Mouse (Mus musculus) common myeloid progenitor, adult 5-6 weeks (primary cell): ENCODE measurements around the gene Prg3. TPM values are rescaled to one million over a fixed set of nuclear protein-coding genes. Genes with fewer than 3 reads are reported as not detected.

Experiments
- ATAC-seq: replicated peaks from 2 replicates; pipeline ENCODE4 v1.8.0; 2016; ENCODE audit warnings: low read depth, mild to moderate bottlenecking, moderate TSS enrichment, inconsistent platforms; ENCODE audit not compliant: poor library complexity, severe bottlenecking
- total RNA-seq: library from RNA; stranded (forward); fragments of 200-1000, 187-1606 nt; gene quantifications from 2 replicates; pipeline ENCODE4 v1.2.3, GENCODE M21; 2017

The Prg3 gene
- total RNA-seq, 1 experiment from 2014 or later = 7.1 TPM

DNA sequence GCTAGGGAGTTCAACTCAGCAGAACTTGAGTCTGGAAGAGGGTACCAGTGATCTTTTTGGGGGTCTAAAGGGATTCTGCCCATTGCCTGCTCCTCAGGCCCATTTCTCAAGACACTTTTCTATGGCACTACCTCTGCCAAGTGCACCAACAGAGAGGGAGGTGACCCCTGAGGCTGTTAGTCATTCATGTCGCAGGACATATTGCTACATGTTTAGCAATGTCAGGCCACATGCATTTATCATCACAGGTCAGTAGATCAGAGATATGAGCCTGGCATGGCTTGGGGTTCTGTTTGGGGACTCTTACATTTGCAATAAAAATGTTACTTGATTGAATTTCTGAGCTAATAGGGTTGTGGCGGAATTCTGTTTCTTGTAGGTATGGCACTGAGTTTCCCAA, 12.4 kb upstream of the Prg3 start:
- ATAC-seq = no peak

DNA sequence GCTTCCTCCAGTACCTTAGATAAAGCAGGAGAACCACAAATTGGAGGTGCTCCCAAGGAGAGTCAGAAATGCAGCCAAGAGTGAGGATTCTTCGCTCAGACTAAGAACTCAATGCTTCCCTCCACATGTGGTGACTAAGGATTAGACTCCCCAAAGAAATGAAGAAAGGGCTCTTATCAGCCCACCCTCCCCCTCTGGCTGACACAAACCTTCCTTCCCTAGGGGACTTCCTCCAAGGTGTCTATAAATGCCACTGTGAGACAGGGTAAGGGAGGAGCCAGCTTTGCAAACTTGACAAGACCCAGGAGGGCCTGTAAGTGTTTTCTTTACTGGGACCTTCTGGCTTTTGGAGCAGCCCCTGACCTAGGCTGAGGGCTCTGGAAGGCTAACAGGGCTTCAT, 7.8 kb upstream of the Prg3 start, which contains the start of gene Prg2:
Gene Prg2 (plus strand): TSS at position 274 of the 400 bp plus-strand sequence.
- ATAC-seq = peak; percentile 79

DNA sequence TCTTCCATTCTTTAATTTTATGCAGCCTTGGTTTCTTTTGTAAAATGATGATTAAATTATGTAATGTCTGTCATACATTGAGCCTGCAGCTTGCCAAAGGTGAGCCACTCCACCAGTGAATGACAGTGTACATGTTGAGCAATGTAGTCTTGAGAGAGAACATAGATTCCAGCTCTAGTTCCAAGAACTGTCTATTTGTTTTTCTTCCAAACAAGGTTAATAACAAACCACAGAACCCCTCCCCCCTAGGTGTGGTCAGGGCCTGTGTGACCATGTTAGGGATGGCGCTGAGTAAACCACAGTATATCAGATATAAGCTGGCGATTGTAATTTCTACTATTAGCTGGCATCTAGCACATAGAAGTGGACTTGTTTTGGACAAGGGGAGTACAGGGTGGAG, 8.4 kb downstream of the Prg3 start:
- ATAC-seq = peak; percentile 13

DNA sequence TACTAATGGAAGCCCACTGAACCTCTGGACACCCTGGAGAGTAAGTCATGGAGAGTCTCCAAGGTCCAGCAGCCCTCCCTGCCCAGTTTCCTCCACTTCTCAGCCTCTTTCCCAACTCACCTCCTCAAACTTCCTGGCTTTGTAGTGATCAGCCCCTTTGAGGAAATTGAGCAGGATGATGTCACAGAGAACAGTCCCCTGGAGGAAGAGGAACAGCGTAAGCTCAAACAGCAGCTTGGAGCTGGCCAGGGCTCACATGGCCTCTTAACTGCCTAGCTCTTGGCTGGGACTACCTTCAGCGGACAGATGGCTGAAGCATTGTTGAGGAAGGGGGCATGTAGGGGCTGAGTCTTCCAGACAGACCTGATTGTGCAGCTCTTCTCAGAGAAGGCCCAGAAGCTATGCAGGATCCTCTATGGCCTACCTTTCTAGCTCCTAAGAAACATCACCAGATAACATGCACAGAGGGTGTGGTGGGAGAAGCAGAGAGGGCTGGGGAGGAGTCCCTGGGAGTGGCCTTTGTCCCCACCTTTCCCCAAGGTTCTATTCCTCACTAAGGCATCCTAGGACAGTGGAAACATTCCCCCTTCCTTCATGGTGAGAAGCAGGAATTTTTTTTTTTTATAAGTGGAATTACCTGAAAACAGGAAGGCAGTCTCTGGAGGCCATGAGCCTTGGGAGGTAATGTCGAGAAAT, 11.6 kb downstream of the Prg3 start:
- ATAC-seq = peak; percentile 72

DNA sequence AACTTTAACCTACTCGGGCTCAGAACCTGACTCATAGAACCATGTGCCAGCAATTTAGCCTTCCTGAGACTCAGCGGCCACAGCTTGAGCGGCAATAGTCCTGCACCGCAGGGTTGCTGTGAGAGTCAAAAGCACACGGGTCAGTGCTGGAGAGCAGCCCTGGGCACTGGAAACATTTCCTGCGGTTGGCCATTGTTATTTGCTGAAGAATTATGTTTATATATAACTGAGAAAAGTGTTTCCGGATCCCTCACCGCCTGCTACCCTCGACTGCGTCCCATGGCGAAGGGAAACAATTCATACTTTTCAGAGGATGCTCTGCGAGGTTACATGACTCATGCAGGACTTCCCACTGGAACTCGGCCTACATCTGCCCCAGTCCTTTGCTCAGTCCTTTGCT, 13.5 kb downstream of the Prg3 start:
- ATAC-seq = no peak

DNA sequence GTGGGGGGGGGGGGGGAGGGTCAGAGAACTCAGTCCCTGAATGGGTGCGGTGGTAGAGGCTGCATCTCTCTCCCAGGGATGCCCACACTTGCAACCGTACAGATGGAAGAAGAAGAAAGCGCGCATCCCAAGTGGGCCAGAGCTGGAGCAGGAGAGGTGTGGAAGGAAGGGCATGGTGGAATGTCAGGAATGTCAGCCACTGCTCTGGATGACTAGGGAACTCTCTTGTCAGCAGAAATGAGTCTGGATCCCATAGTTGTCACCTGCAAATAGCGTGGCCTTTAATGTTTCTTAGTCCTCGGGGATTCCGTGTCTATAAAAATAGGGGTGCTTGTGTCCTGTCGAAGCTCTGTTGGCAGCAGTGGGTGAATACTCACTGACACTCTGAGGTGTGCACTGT, 14.6 kb downstream of the Prg3 start:
- ATAC-seq = no peak

DNA sequence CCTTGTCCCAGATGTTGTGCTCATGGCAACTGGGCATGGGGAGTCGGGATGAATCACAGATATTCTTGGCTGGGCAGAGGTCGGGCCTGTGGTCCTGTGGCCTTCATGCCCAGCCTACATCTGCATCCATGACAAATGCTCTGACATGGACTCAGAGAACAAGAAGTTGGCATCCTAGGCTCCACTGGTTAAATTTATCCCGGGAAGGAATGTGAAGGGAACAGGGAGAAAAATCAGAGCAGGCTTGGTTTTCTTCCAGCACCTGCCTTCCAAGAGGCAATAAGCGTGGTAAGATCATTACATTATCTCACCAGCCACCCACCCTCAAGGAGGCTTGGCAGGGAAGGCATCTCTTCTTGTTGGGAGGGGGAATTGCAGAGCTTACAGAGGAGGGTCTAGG, 16.3 kb downstream of the Prg3 start:
- ATAC-seq = no peak

DNA sequence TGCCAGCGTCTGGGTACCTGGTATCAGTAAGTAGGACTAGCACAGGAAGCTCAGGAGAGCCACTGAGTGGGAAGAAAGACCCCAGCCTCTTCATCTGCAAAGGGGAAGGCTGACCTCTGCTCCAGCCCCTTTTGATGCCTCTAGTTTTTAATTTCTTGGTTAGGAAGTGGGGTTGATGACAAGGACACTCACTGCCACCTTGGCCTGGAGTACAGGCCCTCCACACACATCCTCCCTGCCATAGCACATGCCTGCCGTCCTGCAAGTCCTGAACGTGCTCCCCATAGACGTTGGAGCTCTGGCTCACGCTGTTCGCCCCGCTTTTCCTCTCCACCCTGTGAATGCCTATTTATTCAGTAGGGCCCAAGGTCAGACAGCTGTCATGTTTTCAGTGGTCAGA, 18.6 kb downstream of the Prg3 start:
- ATAC-seq = no peak

DNA sequence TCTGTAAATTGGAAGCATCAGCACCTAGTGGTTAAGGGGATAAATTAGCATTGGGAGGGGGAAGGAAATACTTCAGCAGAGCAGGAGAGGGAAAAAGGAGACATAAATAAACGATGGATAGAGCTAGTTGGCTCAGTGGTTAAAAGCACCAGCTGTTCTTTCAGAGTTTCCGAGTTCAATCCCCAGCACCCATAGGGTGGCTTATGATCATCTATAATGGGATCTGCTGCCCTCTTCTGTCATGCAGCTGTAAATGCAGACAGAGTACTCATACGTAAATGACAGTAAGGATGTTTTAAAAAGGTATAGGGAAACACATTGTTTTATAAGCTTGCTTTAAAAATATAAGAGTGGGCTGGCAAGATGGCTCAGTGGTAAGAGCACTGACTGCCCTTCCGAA, 19.7 kb downstream of the Prg3 start:
- peak; percentile 62 for ATAC-seq

DNA sequence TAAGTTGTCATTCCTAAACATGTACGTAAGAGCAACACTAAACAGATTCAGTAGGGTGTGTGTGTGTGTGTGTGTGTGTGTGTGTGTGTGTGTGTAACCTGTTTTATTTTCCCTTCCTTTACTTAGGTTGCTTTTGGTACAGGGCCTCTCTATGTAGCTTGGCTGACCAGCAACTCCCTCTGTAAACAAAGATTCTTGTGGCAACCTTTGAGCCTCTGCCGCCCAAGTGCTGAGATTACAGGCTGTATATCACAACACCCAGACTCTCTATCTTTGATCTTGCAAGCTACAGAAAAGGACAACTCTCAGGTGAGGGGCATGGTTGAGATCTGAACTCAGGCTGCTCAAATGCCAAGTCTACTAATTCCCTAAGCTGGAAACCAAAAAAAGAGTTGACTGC, 21.2 kb downstream of the Prg3 start:
- no peak for ATAC-seq

DNA sequence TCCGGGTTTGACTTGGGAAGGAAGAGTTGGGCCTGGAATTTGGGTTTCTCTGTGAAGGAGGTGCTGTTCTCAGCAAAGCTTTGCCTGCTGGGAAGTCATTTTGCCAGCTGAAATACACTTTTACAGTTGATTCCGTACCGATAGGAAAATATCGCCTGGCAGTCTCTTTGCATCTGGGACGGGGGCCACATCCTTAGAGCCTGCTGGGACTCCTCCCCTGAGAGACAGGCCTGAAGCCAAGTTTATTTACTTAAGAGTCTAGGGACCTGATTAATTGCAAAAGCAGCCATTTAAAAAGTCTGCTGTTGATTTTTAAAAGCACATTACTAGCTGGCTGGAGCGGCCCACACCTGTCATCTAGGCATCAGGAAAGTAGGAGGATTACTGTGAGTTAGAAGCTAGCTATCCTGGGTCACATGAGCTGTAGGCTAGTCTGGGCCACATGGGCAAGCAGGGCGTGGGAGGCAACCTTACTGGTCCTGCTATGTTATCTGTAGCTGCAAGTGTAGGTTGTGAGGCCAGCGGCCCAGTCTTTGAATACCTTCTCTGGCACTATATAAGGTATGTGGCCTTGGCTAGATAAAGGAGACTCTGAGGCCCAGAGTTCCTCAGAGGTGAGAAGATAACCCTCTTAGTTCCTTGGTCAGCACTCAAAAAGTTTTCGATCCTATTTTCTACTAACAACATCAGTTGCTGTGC, 24.0 kb downstream of the Prg3 start:
- peak; percentile 36 for ATAC-seq

DNA sequence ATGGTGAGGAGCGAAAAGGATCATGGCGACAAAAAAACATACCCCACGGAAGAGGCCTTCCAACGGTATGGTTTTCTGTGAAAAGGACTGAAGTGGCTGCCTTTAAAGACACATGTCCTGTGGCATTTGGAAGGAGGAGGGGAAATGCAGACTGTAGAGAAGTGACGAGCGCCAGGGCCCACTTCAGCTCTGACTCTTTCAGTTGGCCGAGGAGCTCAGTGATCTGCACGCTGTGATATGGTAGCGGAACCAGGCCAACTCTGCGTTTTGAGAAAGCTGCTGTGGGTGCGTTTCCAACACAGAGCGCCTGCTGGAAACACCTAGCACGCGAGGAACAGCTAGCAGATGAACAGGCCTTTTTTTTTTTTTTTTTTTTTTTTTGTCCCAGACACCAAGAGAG, 24.7 kb downstream of the Prg3 start:
- peak; percentile 23; the same call in 1 of the 2 replicates for ATAC-seq

DNA sequence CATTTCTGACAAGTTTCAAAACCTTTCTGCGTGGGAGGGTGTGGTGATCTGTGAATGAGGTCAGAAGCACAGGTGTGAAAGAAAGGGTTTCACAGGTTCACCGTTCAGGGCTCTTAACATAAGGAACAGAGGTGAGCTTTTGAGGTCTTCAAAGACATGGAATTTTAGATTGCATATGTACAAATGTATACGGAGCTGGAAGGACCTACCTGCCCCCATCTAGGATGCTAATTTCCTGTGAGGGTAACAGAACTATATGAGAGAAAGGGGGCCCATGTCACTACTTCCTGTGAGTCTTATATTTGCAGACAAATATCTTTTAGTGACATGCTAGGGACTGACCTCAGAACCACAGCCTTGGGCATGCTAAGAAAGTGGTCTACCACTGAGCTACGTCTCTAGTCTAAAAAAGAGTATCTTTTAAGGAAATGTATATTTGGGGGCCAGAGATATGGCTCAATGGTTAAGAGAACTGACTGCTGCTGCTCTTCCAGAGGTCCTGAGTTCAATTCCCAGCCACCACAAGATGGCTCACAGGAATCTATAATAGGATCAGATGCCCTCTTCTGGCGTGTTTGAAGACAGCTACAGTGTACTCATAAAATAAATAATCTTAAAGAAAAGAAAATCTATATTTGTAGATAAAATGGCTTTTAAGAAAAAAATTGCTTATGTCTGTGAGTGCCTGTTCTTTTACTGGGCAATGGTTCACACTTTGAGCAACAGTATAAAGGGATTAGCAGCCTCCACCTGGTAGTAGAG, 26.0 kb downstream of the Prg3 start:
- ATAC-seq = peak; percentile 59

DNA sequence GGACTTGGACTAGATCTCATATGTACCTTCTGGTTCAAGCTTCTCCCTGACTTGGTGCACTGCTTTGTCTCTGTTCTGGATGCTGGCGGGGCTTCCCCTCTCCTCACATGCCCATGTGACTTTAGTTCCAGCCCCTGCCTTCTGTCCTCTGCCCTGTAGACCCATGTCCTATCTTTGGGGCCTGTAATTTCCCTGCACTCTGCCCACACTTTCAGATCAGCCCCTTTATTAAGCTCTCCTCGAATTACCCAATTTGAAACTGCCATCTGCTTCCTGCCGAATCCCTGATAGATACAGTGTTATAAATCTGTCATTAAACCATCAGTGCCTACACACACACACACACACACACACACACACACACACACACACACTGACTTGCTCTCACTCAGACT, 26.6 kb downstream of the Prg3 start:
- ATAC-seq = peak; percentile 66

DNA sequence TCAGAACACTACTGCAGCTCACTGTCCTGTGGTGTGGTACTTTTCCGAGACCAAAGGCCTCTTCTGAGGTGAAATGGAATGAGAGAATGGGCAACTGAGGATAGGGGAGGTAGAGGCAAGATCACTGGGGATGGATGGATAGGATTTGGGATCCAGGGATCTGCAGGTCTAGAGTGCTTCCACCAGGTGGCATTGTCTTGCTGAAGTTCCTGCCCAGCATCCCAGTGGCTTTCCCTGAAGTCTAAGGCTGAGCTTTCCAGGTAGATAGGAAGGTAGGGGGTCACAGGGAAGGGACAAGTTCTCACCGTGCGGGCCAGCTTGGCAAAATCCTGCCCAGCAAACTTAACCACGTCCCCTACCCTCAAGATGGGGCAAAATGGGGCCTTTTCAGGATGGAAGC, 34.0 kb downstream of the Prg3 start:
- peak; percentile 43; the same call in 1 of the 2 replicates for ATAC-seq

DNA sequence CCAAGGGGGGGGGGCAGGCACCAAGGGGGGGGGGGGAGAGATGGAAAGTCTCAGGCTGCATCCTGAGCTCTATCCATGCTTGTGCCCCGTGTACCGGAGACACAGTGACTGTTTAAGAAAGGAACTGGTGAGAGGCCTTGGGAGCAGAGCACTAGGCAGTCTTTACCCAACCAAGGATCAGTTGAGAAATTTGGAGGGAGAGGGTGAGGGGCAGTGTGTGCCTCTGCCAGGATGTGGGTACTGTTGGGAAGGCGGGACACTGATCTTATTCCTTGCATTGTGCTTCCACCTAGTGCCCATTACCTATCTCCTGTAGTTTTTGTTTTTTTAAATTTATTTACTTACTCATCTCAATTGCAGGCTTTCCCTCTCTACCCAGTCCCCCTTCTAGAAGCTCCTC, 38.2 kb downstream of the Prg3 start:
- peak; percentile 27; the same call in 1 of the 2 replicates for ATAC-seq

DNA sequence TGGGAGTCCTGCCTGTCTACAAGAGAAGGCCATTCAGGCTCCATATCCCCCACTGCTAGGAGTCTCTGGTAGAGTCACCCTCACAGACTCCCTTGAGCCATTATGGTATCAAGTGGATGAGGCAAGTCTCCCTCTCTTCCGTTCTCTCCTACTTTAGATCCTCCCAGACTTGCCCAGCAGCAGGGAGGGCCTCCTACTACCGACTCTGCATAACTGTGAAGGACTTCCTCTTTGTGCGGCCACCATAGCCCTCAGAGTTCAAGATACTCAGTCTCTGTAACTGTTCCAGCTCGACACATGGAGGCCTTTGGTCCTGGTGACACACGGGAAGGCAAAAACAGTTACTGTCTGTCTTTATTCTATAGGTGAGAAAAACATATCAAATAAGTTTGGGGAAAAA, 39.3 kb downstream of the Prg3 start:
- peak; percentile 78 for ATAC-seq

DNA sequence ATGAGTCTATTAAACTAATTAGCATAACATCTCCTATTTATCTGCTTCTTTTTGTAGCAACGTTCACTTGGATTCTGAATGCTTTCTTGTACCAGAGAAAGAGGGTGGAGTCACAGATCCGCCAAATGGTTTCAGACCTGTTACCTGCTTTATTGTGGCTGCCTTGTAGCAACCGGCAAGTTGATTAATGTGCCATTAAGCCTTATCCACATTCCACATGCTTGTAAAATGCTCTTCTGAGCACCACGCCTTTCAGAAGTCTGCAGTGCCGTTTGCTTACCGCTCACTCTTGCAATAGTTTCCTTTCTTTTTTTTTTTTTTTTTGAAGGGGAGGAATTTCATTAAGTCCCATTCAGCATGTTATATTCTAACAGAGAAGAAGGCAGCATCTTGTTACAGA, 41.9 kb downstream of the Prg3 start:
- no peak for ATAC-seq

DNA sequence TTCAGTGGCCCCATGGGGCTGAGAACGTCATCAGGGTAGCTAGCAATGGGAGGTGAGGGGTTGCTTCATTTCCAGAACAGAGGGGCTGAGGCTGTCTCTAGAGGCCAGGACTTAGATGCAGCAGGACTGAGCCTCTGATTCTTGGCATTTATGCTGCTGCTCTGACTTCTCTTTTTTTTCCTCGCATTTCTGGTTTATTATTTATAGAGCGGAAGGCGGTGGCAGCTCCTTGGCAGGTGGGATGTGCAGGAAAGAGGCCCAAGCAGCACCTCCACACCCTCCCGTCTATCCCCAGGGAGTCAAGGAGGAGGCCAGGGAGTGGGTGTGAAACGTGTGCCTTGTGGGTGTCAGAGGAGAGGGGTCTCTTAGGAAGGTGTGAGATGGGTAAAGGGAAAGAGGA, 43.0 kb downstream of the Prg3 start:
- ATAC-seq = peak; percentile 8; the same call in 1 of the 2 replicates

DNA sequence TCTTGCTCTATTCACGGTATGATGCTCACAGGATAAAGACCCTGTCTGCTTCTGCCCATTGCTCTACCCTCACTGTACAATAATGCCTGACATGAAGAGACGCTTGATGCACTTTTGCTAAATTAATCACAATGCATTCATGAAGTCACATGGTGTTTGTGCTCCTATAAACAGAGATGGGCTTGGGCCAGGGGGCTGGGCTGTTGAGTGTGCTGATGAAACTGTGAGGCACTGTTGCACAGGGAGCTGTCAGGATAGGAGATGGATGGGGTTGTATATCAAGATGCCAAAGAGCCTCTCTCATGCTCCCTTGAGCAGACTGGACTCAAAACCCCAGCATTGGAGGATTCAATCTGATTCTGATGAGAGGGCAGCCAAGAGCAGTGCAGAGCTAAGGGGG, 45.1 kb downstream of the Prg3 start:
- ATAC-seq = no peak

DNA sequence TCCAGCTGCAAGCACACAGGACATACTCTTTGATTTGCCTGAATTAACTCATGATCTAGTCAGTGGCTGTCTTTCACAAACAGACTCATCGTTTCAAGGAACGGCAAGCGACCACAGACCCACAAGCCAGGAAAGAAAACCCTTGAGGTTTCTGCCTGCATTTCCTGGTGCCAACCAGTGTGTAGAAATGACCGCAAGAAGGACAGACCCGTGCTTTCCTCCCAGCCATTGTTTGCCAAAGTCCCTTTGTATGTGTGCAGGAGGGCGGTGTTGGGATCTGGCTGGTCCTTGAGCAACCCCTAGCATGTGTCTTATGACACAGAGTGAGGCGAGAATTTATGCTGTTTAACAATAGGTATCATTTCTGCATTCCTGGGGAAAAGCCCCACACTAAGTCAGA, 46.2 kb downstream of the Prg3 start:
- peak; percentile 58 for ATAC-seq
